Mouse (Mus musculus) MEL (cell line): ENCODE measurements around the gene Adgrb3.

ENCODE experiments used
- CTCF ChIP-seq, 3 experiments: IDR thresholded peaks in 2 of 3; conservative IDR thresholded peaks in 1 of 3; 2 replicates each; pipeline ENCODE4 v1.5.1; 2011 to 2012; ENCODE audit warnings: low read length in 3 of 3, low read depth in 2 of 3, mild to moderate bottlenecking in 2 of 3, improper control_type of control experiment in 1 of 3, inconsistent platforms in 1 of 3, mixed read lengths in 1 of 3, moderate library complexity in 1 of 3; ENCODE audit not compliant: control insufficient read depth in 1 of 3, insufficient read depth in 1 of 3, poor library complexity in 1 of 3, severe bottlenecking in 1 of 3
- E2F4 ChIP-seq: IDR thresholded peaks from 2 replicates; pipeline ENCODE4 v1.6.1; 2011; ENCODE audit warnings: low read depth, low read length, improper control_type of control experiment, borderline replicate concordance
- MAFK ChIP-seq: IDR thresholded peaks from 2 replicates; pipeline ENCODE4 v1.6.1; 2011; ENCODE audit warnings: low read depth, mild to moderate bottlenecking, low read length, improper control_type of control experiment, borderline replicate concordance
- MAX ChIP-seq: IDR thresholded peaks from 2 replicates; pipeline ENCODE4 v1.6.1; 2011; ENCODE audit warnings: low read length, improper control_type of control experiment
- NRF1 ChIP-seq: IDR thresholded peaks from 2 replicates; pipeline ENCODE4 v1.6.1; 2014; ENCODE audit warnings: low read depth, mild to moderate bottlenecking, inconsistent platforms, low read length, improper control_type of control experiment, moderate library complexity; ENCODE audit not compliant: poor library complexity, insufficient read depth, severe bottlenecking
- POLR2A ChIP-seq, 2 experiments: IDR thresholded peaks; 2 replicates each; pipeline ENCODE4 v1.6.1; 2011 to 2012; ENCODE audit warnings: low read length in 2 of 2, mild to moderate bottlenecking in 2 of 2, control low read depth in 1 of 2, improper control_type of control experiment in 1 of 2, low read depth in 1 of 2, moderate library complexity in 1 of 2; ENCODE audit not compliant: control insufficient read depth in 1 of 2, insufficient read depth in 1 of 2, poor library complexity in 1 of 2

- TF ChIP-seq POLR2A (IDR thresholded peaks at IDR 0.05; ENCODE audit: control insufficient read depth in 1 of 2, insufficient read depth in 1 of 2, low read depth in 1 of 2, low read length in 2 of 2, poor library complexity in 1 of 2) (no peak), MAFK (no peak), CTCF (IDR thresholded peaks at IDR 0.05 in 2 of 3, conservative IDR thresholded peaks at IDR 0.05 in 1 of 3; ENCODE audit: control insufficient read depth in 1 of 3, insufficient read depth in 1 of 3, low read depth in 2 of 3, low read length in 3 of 3, poor library complexity in 1 of 3, severe bottlenecking in 1 of 3) (no peak), NRF1 (no peak), MAX (no peak), E2F4 (no peak)
These were observed 722.8 kb downstream of the Adgrb3 start for GRCm38 (mm10) chr1:25106679-25107078.
